Mouse (Mus musculus) left cerebral cortex, postnatal 25 days (tissue): ENCODE data around the gene Zmynd10. TPM values are rescaled to one million over a fixed set of nuclear protein-coding genes. Genes with fewer than 3 reads are reported as not detected.

ENCODE experiments used
- DNase-seq, 2 experiments: peaks; one replicate each; pipeline ENCODE4 v3.0.0; 2022; ENCODE audit warnings: low spot score in 2 of 2, mixed read lengths in 1 of 2
- intact Hi-C: fragments of 180-260 bp; cut with DNase I; formaldehyde crosslinking; loops from one replicate; pipeline ENCODE4 v1.15.1; 2025
- total RNA-seq, 2 experiments: library from RNA; stranded (reverse); gene quantifications; 2 replicates each; pipeline ENCODE4 v1.2.3; 2021

Gene Zmynd10
- total RNA-seq, 2 experiments from 2014 or later = 4.0 to 5.6 TPM

DNA sequence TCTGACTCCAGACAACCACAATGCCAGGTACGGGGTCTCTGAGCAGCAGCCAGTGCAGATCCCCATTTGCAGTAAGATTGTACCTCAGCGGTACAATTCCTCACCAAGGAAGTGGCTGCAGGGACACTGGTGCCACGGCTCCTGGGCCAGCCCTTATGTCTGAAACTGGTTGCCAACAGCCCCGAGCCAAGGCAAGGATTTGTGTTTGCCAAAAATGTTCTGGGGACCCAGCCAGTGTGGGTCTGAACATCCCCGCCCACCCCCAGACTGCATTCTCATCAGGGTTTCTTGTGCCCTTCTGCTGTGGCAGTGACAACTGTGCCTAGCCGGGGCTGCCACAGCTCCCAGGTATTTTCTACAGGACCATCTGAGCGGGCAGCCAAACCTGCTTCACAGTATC, 8.9 kb upstream of the Zmynd10 start:
- no peak for DNase-seq
- intact Hi-C loops = loop anchor here (10.0 kb wide), 1 partner anchor 653 kb away; the partner anchor contains the start of gene Rbm15b

DNA sequence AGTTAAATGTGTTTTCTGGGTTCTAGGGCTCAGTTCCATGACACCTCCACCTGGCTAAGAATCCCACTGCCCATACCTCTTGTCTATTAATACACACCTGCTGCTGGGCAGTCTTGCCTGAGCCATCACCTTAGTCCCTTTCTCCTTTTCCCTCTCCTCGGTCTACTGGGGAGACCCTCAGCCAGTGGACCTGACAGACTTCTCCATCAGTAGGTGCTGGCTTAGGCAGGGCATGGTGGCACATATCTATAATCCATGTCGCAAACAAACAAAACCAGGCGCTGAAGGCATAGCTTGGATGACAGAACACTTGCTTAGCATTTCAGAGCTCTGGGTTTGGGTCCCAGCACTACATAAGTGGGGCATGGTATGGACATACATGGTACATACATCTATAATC, 8.4 kb upstream of the Zmynd10 start:
- no peak for DNase-seq

DNA sequence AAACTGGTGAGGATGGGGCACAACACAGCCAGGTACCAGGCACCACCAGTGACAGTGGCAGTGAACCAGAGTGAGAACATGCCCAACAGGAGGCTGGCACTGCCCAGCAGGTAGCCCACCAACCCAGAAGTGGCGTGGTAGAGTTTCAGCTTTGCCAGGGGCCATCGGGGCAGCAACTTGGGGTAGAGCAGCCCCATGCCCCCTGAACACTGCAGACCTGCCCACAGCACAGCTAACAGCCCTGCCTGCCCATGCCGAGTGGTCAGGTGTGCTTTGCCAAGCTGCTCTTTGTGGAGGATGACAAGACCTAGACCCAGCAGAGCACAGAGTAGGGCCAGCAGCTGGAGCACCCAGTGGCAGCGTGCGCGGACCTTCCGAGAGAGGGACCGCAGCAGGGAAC, 7.2 kb upstream of the Zmynd10 start:
- no peak for DNase-seq
- intact Hi-C loops = loop anchor here (10.0 kb wide), 1 partner anchor 655 kb away; the partner anchor contains the start of gene Rbm15b

More for the DNA sequence above, 8.4 kb upstream of the Zmynd10 start:
- intact Hi-C loops = loop anchor here (10.0 kb wide), 1 partner anchor 654 kb away; the partner anchor contains the start of gene Rbm15b

DNA sequence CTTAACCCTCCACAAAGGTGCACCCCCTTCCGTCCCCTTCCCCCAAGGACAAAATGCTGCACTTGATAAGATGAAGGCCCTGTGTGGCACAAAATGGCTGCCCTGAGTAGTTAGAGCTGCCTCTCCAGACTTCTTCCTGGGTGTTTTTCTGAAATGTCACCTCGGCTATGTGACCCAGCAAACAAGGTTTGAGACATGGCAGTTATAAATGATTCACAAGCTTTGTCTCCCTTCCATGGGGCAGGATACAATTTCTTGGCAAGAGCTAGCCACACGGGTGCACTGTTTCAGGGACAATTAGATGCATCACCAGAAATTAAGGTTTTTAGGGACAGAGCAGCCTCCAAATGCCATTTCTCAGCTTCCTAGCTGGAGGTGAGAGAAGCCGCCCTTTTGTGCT, 6.7 kb upstream of the Zmynd10 start:
- DNase-seq = no peak
- intact Hi-C loops = no loop called here

DNA sequence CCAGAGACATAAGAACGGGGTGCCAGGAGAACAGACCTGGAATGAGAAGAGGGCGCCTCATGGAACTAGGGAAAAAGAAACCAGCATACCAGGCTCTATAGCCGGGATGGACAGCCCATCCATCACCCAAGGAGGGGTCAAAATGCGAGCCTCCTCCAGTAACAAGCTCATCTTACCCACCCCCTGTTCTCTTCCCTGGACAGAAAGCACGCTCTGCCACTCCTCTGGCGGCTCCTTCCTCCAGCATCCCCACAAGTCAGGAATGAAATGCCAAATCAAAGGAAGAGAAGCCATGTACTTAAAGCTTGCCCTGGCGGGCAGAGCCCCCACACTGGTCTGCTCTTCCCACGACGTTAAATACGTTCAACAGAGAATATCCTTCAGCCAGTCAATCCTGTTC, 6.1 kb upstream of the Zmynd10 start:
- no peak for DNase-seq
- intact Hi-C loops = no loop called here

- intact Hi-C loops = no loop called here
- DNase-seq = peak; percentile 93 to 97
Measured at GRCm38 (mm10) chr9:107541474-107542351, 5.4 kb upstream of the Zmynd10 start, which contains the start of the genes Cyb561d2 and Nprl2. Gene Cyb561d2, minus strand, starts transcription at chr9:107542193. Gene Nprl2, plus strand, starts transcription at chr9:107542226.

DNA sequence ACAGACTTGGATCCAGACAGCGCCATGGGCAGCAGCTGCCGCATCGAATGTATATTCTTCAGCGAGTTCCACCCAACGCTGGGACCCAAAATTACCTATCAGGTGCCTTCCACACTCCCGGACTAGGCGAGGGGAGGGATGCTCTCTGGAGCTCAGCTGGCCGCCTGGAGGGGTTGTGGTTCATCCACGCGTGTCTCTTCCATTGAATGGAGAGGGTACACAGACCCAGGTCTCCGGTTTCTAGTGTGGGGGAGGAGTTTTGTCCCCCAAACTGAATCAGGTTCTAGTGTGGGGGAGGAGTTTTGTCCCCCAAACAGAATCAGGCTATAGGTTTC, 4.8 kb upstream of the Zmynd10 start:
- intact Hi-C loops = no loop called here

DNA sequence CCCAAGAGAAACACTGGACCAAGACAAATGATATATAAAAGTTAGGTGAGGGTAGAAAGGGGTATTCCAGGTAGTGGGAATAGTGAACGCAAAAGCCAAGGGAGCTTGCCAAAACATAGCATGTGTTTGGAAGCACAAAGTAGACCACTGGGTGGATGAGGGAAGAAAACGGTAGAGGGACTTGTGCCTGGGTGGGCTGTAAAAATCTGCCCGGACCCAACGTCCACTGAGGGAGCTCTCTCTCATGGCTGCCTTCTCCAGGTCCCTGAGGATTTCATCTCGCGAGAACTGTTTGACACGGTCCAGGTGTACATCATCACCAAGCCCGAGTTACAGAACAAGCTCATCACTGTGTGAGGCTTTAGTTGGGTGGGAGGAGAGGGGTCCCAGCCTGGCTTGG, 4.4 kb upstream of the Zmynd10 start:
- no peak for DNase-seq
- intact Hi-C loops = no loop called here

More for the DNA sequence above, 4.8 kb upstream of the Zmynd10 start:
- no peak for DNase-seq

GRCm38 (mm10) chr9:107543299-107543698, 3.8 kb upstream of the Zmynd10 start:
- intact Hi-C loops = no loop called here

DNA sequence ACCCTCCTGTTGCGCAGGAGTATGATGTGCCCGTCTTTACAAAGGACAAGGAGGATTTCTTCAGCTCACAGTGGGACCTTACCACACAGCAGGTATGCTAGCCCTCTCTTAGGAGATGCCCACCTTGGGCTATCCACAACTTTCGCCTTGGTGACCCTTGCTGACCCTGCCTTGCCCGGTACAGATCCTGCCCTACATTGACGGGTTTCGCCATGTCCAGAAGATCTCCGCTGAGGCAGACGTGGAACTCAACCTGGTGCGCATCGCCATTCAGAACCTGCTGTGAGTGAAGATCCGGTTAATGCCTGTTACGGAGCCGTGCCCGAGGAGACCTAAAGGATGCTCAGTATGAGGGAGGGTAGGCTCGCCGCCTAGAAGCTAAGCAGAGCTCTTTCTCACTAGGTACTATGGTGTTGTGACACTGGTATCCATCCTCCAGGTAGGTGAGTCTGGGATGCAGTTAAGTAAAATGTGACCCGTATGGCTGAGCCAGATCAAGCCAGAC, 2.9 kb upstream of the Zmynd10 start:
- no peak for DNase-seq
- intact Hi-C loops = no loop called here

More at GRCm38 (mm10) chr9:107543299-107543698, 3.8 kb upstream of the Zmynd10 start:
- DNase-seq = no peak

DNA sequence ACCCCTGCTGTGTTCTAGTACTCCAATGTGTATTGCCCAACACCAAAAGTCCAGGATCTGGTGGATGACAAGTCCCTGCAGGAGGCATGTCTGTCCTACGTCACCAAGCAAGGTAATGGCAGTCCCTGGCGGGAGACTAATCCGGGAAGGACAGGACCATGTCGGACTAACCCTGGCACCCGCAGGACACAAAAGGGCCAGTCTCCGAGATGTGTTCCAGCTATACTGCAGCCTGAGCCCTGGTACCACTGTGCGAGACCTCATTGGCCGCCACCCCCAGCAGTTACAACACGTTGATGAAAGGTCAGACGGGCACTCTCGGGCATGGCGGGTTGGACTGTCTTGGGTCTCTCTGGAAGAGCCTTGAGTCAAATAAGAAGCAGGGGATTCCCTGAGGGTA, 2.4 kb upstream of the Zmynd10 start:
- intact Hi-C loops = no loop called here
- no peak for DNase-seq

DNA sequence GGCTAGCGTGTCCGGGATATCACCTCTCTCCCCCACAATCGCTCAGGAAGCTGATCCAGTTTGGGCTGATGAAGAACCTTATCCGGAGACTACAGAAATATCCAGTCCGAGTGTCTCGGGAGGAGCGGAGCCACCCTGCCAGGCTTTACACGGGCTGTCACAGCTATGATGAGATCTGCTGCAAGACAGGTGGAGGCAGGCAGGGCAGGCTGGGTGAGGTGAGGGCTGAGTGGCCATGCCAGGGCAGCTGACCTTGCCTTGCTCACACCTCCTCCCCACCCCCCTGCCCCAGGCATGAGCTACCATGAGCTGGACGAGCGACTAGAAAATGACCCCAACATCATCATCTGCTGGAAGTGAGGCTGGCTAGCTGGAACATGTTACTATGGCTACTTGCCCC, 1.9 kb upstream of the Zmynd10 start:
- intact Hi-C loops = no loop called here
- DNase-seq = no peak

DNA sequence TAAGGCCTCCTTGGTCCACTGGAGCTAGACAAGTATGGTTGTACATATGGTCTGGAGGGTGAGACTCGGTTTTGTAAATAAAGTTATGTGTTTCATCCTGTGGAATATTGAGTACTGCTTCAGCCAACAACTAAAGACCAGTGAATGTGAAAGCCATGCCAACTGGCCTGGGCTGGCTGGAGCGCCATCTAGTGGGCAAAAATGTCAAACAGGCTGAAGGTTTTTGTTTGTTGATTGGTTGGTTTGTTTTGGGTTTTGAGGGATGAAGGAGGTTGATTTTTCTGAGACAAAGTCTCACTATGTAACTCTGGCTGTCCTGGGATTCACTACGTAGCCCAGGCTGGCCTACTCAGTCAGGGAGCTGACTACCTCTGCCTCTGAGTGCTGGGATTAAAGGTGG, 1.5 kb upstream of the Zmynd10 start:
- intact Hi-C loops = no loop called here
- peak; percentile 63 to 74 for DNase-seq

GRCm38 (mm10) chr9:107547957-107548356, 859 bp downstream of the Zmynd10 start:
- intact Hi-C loops = no loop called here
- DNase-seq = no peak

- intact Hi-C loops = no loop called here
Measured at GRCm38 (mm10) chr9:107548820-107549219, 1.7 kb downstream of the Zmynd10 start.

DNA sequence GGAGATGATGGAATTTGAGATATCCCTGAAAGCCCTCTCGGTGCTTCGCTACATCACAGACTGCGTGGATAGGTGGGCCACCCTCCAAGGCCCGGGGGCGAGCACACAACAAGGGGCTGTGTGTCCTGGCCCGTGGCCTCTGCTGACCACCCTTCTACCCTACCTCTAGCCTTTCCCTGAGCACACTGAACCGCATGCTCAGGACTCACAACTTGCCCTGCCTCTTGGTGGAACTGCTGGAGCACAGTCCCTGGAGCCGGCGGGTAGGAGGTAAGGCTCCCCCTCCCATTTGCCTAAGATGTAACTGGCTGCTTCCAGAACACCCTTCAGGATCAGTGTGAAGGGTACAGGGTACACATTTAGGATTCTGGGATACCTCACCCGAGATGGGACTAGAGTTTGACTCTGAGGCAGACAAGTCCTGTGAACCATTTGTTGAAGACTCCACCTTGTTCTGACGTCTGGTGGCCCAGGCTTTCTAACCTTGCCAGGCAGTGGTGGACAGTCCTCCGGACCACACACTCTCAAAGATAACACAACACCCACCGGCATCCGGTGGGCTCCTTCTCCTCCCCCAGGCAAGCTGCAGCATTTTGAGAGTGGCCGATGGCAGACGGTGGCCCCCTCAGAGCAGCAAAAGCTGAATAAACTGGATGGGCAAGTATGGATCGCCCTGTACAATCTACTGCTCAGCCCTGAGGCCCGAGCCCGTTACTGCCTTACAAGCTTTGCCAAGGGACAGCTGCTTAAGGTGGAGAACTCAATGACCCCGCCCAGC, 2.4 kb downstream of the Zmynd10 start:
- DNase-seq = no peak
- intact Hi-C loops = no loop called here

More at GRCm38 (mm10) chr9:107548820-107549219, 1.7 kb downstream of the Zmynd10 start:
- no peak for DNase-seq

GRCm38 (mm10) chr9:107550491-107551116, 3.5 kb downstream of the Zmynd10 start:
- no peak for DNase-seq
- intact Hi-C loops = no loop called here

DNA sequence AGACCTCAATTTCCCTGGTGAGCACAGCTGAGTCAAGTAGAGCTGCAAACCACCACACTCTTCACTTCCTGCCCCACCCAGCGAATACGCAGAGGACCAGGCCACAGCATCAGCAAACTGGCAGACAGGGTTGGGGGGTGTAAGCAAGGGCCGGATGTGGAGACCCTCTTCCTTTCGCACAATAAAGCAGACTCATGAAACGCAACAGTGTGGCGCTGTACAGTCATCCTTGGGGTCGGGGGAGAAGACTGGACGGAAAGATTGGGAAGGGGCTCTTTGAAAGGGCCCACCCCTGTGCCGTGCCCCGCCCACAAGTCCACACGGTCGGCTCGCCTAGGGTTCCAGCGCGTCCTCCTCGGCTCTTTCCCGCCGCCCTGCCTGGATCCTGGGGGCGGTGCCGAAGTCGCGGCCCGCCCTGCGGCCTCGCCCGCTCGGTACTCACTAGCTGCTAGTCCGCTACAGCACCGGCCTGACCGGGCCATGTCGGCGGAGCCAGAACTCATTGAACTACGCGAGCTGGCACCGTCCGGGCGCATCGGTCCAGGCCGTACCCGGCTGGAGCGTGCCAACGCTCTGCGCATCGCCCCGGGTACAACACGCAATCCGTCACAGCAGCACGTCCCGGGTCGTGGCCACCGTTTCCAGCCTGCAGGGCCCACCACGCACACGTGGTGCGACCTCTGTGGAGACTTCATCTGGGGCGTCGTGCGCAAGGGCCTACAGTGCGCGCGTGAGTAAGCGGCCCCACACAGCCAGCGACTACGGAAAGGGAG, 4.2 kb downstream of the Zmynd10 start, which contains the start of gene Rassf1:
TSS of gene Rassf1 (plus strand) at position 439 of the 773 bp plus-strand sequence.
- peak in 1 of 2 experiments; percentile 30 for DNase-seq
- intact Hi-C loops = no loop called here

DNA sequence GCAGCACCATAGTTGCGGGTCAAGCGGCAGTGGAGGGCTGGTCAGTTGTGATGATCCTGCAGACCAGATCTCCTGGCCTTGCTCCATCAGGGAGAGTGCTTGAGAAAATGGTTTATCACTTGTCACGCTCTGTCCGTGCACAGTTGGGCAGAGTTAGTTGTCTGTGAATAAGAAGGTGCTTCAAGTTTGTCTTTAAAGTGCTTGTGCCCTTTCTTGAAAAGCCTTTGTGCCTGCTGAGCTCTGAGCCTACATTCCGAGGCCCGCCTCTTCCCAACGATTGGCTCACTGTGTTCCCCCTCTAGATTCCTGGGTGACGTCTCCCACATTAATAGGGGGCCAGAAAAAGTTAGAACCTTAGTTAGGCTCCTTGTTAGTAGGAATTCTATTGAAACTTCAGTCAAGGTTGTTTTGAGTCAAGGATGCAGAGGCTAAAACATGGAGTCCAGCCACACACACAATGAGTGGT, 4.8 kb downstream of the Zmynd10 start:
- intact Hi-C loops = no loop called here

More for the DNA sequence above, 4.8 kb downstream of the Zmynd10 start:
- no peak for DNase-seq
